Mouse (Mus musculus) kidney, postnatal 10 days (tissue): ENCODE measurements around the gene Kbtbd12.

Experiments used
- DNase-seq: peaks from one replicate; pipeline ENCODE4 v3.0.0; 2021; ENCODE audit warnings: mixed read lengths

The Kbtbd12 gene

DNA sequence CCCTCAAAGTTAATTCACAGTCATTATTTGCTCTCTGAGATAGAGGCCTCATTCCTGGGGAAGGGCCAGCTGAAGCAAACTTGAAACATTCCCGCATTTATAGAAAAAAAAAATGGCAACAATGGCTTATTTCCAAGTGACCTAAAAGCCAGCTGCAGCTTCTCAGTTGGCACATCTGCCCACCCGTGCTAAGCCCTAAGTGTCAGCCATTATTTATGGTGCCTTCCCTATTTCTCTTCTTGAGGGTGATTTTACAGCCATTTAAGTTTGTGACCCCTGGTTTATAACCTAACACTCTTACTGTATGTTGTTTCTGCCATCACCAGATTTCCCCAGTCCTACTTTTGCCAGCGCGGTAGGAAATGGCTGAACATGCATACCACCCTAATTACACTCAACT lies 11.3 kb downstream of the Kbtbd12 start:
- no peak for DNase-seq

DNA sequence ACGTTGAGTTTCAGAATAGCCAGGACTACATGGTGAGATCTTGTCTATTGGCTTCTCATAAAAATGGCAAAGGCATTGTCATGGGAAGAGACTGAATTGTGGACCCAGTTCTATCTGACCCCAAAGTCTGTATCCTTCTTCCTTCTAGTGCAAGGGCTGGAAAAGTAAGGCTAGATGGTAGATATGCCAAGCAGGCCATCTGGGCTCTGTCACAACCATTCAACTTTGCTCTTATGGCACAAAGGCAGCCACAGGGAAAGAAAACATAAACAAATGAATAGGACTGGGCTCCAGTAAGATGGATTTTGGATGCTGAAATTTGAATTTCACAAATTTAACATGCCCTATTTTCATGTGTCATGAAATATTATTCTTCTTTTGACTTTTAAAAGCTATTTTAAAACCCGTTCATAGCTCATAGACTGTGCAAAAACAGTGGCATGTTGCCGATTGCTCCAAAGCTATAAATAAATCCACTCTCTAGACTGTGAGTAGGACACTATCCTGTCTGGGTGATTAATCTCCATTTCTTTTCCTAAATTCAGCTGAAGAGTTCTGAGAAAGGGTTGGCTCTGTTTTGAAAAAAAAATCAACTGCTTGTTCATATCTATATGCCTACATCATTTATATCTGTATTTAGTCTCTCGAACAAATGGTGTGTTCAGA lies 15.8 kb downstream of the Kbtbd12 start:
- DNase-seq, result no peak

- DNase-seq, result no peak
Measured at GRCm38 (mm10) chr6:88619542-88619941, 18.2 kb downstream of the Kbtbd12 start.

GRCm38 (mm10) chr6:88615352-88615751 lies 22.4 kb downstream of the Kbtbd12 start:
- no peak for DNase-seq

DNA sequence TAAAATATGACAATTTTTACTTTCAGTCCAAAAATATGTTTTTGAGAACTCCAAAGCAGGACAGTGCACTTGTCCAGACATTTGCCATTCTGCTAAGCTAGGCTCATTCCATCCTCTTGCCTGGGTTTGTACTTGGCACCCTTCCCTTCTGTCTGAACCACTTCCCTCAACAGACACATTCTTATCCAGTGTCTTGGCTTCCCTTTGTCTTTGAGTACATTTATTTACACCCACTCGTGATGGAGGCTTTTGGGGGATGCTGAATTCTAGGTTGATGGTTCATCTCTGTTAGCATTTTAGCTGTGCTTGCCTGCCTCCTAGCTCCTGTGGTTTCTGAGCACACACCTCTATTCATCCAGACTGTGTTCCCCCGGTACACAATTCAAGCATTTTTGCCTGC lies 31.3 kb downstream of the Kbtbd12 start:
- DNase-seq, result no peak

DNA sequence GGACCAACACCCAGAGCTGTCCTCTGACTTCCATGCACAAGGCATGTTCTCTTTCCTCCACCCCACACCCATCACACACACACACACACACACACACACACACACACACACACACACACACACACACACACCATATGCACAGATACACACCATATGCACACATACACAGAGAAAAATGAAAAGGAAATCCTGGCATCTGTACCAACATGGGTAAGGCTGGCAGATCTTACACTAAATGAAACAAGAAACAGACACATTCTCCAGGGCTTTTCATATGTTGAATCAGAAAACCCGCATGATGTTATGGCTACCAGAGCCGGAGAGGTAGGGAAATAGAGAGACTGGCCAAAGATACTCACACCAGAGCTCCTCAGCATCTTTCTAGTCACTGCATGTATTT lies 32.0 kb downstream of the Kbtbd12 start:
- no peak for DNase-seq

DNA sequence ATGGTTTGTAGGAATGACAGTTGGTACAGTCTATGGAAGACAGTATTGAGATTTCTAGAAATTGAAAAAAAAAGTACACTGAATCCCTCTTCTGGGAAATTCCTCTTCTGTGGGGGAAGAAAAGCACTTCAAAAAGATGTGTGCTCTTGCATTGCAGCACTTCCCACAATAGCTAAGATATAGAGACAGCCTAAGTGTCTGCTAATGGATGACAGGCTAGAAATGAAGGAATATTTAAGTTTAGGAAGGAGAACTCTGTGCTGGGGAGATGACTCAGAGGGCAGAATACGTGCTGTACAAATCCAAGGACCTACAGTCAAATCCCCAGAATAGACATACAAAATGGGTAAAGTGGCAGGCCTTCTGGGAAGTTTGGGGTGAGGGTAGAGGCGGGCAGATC lies 32.5 kb downstream of the Kbtbd12 start:
- DNase-seq, result no peak

DNA sequence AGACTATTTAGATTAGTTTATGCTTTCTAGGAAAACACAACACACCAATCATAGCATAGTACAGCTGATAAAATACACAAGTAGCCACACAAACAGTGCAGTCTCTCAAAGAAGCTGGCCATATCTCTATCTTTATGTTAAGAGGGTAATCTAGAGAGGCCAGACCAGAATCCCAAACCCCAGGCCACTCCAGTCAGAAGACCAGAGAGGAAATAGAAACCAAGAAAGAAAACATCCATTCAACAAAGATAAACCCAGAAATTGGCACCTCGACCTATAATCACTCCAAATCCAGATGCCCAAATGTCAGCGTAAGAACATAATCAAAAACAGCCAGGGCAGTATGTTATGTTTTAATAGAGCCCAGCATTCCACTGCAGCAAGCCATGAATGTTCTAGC lies 41.6 kb downstream of the Kbtbd12 start:
- no peak for DNase-seq

DNA sequence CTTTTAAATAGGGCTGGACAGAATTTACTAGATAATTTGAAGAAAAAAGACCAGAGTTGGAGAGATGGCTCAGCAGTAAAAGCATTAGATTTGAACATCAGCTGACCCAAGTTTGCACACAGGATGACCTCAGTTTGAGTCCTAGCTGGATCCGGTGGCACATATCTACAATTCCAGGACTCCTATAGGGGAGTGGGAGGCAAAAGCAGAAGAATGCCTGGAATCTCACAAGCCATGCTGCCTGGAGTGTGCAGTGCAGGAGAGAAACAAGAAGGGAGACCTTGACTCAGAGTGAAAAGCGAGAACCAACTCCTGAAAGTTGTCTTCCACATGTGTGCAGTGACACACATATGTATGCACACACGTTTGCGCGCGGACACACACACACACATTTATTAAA lies 45.4 kb downstream of the Kbtbd12 start:
- DNase-seq, result no peak

DNA sequence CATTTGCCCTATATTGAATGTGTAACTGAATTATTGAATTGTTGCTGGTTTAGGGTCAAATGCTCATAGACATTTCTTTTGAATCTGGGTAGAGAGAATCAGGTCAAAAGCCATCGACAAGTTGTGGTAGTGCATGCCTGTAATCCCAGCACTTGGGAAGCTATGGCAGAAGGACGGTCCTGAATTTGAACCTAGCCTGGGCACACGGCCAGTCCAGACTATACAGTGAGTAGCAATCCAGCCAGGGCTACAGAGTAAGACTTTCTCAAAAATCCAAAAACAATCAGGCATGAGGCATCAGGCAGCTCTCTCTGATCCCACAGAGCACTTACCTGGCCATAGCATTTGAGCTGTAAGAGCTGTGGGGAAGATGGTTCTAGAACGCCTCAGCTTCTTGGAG lies 47.5 kb downstream of the Kbtbd12 start:
- no peak for DNase-seq

GRCm38 (mm10) chr6:88589517-88589916 lies 48.2 kb downstream of the Kbtbd12 start:
- DNase-seq, result peak; percentile 63

DNA sequence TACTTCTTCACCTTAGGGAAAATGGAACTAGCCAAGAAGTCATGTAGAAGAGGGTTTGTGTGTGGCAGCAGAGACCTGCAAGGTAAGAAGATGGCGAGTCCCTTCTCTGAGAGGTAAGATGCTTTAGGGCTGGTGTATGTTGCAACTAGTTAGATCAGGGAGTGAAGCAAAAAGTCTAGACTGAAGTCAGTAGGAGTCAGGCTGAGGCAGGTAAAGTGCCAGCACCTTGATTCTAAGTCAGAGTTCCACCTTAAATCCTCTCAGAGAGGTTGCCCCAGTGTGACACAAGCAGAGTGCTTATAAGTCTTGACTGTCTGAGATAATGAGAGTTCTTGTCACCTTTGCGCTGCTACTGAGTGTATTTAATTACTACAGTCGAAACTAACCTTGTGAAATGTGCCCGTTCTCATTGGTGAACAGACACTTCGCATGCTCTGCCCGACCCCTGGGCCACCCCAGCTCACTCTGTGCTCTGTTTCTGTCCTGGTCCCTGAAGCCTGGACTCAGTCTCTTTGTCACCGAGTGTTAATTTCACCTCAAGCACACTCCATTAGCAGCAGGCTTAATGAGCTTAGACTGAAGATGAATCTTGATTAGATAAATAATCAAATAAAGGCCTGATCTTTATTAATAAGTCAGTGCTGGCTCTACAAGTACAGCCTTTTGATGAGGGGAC lies 49.0 kb downstream of the Kbtbd12 start:
- no peak for DNase-seq

DNA sequence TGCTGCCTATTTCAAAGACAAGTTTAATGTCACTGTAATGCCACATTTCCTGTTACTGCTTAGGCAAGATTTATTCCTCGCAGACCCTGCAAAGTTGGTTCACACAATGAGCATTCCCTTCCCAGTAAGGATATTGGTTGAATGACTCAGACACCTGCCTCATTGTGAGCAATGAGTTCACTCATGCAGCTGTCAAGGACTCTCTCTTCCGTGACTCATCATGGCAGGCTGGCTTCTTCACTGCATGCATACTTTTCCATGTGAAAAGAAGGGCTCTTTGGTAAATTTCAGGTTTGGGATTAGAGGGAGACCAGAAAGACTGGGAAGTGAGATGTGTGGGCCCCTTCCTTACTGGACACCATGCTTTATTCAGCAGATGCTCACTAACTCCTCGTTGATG lies 50.7 kb downstream of the Kbtbd12 start:
- no peak for DNase-seq

DNA sequence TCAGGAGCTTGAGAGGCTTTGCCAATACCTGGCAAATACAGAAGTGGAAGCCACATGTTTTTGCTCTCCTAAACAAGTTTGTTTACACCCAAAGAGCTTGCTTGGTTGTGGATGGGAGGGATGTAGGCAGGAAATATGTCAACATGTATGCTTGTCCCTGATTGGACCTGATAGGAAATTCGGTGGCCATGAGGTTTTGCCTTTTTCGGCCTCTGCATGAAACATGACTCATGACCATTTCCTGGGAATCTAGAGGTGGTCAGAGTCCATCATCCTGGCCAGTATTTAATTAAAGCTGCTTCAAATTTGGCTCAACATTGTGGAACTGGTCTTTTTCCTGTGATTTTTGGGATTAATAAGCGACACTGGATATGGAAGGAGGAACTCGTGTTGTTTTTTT lies 53.8 kb downstream of the Kbtbd12 start:
- DNase-seq, result no peak

DNA sequence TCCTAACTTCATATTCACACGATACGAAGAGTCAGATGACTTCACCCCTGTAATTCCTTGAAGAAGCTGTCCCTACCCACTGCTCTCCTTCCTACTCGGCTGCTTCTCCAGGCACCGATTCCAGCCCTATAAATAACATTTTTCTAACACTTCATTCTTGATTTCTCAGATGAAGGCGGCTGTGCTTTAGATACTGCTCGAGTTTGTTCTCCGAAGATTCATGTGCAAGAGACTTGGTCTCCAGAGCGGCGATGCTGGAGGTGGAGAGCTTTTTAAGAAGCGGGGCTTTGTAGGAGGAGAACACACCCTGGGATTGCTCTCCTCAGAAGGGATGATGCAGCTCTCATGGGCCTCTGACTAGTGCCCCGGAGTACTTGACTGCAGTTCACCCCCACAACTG lies 61.3 kb downstream of the Kbtbd12 start:
- DNase-seq, result no peak

DNA sequence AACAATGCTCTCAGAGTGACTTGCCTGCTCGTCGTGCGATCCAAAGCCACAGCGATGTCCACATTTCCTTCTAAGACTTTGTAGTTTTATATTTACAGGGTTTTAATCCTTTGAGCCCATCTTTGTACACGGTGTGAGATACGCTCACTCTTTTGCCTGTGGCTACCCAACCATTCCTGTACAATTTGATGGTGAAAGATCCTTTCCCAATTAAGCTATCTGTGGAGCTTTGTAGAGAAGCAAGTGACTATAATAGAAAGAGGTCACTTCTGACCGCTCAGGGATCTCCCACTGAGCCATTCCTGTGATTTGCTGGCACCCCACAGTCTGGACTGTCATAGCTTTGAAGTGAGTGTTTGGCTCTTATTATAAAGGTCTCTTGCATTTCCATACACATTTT lies 71.1 kb downstream of the Kbtbd12 start:
- no peak for DNase-seq

DNA sequence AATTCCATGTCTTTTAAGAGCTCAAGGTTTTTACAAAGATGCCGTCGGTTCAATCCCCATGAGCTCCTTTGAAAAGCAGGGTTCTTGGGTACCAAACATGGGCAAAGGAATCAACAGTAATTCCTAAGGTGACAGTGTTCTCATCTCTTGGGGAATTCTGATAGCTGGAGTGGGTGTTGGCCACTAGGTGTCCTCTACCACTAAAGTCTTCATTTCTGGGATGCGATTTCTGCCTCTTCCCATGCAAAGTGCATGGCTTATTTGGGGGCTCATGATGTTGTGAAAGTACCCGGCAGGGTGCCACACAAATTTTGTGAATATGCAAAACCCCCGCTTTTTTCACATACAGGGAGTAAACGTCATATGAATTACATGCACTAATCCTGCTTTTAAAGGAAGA lies 72.7 kb downstream of the Kbtbd12 start:
- DNase-seq, result no peak

DNA sequence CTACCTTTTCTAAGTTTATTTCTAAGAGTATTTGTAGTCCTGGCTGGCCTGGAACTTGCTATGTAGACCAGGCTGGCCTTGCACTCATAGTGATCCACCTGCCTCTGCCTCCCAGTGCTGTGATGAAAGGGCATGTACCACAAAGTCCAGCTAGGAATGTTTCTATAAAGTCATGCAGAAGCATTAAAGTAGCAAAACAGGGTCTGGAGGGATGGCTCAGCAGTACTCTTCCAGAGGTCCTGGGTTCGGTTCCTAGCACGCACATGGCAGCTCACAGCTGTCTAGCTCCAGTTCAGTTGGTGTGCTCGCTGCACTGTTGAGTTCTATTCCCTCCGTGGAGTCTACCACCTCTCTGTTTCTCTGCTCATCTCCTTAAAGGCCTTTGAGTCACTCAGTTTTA lies 77.6 kb downstream of the Kbtbd12 start:
- no peak for DNase-seq

DNA sequence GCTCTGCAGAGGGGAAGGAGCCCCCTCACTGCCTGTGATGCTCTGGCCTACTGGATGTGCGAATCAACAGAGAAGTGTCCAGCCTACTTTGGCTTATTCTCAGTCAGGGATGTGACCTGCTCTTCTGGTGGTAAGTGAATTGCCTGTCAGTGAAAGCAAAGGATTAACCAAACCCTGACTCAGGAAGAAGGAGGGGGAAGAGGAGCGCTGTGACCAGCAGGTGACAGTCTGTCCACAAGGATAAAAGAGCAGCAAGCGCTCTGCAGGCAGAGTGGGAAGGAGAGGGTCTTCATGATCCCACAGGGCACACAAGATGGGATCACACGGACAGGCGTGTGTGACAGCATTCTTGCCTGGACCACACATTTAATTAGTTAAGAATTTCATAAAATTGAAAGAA lies 78.1 kb downstream of the Kbtbd12 start:
- no peak for DNase-seq

DNA sequence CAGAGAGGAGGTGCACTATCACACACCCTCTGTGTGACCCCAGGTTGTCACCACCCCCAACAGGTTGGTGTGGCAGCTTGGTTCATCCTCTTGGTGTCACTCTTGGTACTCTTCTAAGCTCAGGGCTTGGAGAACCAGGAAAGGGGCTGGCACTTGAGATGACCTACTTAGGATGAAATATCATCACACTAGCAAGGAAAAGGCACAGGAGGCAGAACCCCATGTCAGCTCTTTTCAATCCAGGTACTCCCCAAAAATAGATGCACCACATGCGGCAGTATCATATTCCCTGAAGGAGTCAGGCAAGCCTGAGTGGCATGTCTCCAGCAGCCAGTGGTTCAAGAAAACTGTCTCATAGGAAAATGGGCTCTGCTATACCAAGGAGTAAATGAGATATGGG lies 79.7 kb downstream of the Kbtbd12 start:
- DNase-seq, result no peak

DNA sequence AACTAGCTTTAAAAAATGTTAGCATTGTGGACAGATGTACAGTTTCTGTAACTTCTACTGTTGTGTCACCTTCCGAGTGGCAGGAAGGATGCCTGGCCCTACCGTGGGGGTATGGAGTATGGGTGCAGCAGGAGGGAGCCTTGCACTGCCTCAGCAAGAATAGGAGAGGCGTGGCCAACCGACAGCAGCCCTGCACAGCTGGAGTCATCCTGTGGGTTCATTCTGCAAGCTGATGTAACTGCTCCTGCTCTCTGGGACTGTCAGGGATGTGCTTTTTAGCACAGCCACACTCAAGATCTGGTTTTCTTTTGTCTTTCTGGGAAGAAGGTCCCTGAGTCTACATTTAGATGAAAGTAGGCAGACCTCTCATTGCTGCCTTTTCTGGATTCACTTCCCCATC lies 80.2 kb downstream of the Kbtbd12 start:
- no peak for DNase-seq

DNA sequence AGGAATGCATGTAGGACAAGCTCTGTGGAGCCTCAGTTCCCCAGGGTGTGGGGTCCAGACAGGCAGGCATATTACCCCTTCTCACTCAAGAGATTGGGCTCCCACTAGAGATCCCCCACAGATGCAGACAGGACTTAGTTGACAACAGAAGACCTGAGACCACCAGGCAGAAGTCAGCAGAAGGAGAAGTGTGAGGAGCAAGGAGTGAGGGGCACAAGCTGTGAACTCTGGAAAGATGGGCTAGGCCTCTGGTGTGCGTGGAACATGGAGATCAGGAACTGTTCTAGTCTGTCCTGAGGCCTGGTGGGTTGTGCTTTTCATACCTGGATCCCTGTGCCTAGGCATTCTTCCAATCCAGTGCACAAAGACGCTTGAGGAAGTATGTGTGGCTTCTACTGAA lies 87.8 kb downstream of the Kbtbd12 start:
- no peak for DNase-seq

DNA sequence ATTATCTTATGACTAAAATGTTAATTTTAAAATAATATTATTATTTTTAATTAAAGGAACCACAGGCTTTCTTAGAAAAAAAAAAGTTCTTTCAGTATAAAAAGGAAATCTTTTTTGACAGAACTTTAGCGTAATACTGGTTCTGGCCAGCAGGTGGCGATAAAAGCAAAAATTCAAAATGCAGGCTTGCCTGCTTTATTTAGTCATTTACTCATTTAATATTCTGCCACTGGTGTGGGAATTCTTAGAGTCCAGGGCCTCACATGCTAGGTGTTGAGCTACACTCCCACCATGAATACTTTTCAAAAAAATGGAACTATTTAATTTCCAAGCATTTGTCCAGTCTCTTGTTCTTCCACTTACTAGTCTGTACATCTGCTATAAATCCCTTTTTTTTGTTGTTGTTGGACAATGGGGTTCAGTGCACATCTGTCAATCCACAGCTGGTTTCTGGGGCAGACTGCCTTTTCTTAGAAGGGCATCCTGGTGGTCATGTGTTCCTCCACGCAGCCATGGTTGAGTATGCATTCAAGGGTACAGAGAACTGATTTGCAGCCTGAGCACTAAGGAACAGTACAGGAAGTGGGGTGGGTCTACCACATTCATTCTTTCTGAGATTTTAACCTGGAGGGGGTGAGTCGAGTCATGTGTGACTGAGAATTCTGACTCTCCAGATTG lies 88.5 kb downstream of the Kbtbd12 start:
- peak; percentile 79 for DNase-seq

DNA sequence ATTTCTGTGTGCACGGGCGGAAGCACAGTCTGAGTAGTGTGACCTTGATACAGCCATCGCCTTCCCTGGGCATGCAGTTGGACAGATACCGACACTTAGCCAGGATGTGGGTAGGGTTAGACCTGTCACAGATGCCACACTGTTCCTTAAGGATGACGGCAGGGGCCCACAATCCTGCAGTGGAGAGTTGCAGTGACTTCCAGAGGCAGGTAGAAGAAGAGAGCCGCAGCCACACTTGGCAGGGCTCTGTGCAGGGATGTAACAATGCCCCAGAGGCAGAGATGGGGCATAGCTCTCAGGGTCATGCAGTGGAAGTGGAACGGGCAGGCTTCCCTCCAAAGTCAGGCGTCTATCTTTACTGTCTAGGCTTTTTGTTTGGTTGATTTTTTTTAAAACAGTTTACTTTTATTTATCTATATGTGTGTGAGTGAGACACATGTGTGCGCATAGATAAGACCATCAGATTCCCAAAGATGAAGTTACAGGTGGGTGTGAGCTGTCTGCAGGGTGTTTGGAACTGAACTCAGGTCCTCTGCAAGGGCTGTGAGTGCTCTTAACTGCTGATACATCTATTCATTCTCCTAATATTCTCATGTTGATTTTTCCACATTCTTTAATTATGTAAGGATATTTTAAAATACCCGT lies 89.2 kb downstream of the Kbtbd12 start:
- no peak for DNase-seq
